Mouse (Mus musculus) ovary, postnatal 10 days (tissue): ENCODE results near the gene Cep78.

Experiments used
- DNase-seq: peaks from one replicate; pipeline ENCODE4 v3.0.0; 2022; ENCODE audit warnings: low spot score

Cep78 gene

GRCm38 (mm10) chr19:15965082-15965481 is 19.7 kb downstream of the Cep78 start:
- DNase-seq = no peak

- DNase-seq = no peak
Measured at GRCm38 (mm10) chr19:15964533-15964932, 20.3 kb downstream of the Cep78 start.

GRCm38 (mm10) chr19:15963011-15963695 is 21.6 kb downstream of the Cep78 start:
- no peak for DNase-seq

- DNase-seq = no peak
Measured at GRCm38 (mm10) chr19:15962313-15962712, 22.5 kb downstream of the Cep78 start.

GRCm38 (mm10) chr19:15950225-15950624 is 34.6 kb downstream of the Cep78 start:
- DNase-seq = no peak

- no peak for DNase-seq
Measured at GRCm38 (mm10) chr19:15948867-15949266, 35.9 kb downstream of the Cep78 start.

- no peak for DNase-seq
Measured at GRCm38 (mm10) chr19:15948426-15948825, 36.4 kb downstream of the Cep78 start.

- DNase-seq = no peak
Measured at GRCm38 (mm10) chr19:15947237-15947636, 37.6 kb downstream of the Cep78 start, which contains the start of gene Psat1. Gene Psat1, minus strand, starts transcription at chr19:15947337.

- DNase-seq = no peak
Measured at GRCm38 (mm10) chr19:15946663-15947062, 38.1 kb downstream of the Cep78 start.

GRCm38 (mm10) chr19:15943117-15943423 is 41.7 kb downstream of the Cep78 start:
- DNase-seq = no peak

GRCm38 (mm10) chr19:15942421-15943116 is 42.2 kb downstream of the Cep78 start:
- no peak for DNase-seq

- no peak for DNase-seq
Measured at GRCm38 (mm10) chr19:15941399-15941798, 43.4 kb downstream of the Cep78 start.

- DNase-seq = peak; percentile 48
Measured at GRCm38 (mm10) chr19:15925719-15926045, 59.1 kb downstream of the Cep78 start.

GRCm38 (mm10) chr19:15924866-15925718 is 59.7 kb downstream of the Cep78 start:
- DNase-seq = peak; percentile 66

GRCm38 (mm10) chr19:15924181-15924865 is 60.5 kb downstream of the Cep78 start:
- DNase-seq = peak; percentile 21

GRCm38 (mm10) chr19:15923426-15923825 is 61.4 kb downstream of the Cep78 start:
- no peak for DNase-seq

- DNase-seq = no peak
Measured at GRCm38 (mm10) chr19:15919336-15919735, 65.5 kb downstream of the Cep78 start.

- no peak for DNase-seq
Measured at GRCm38 (mm10) chr19:15918111-15918510, 66.7 kb downstream of the Cep78 start.

GRCm38 (mm10) chr19:15913249-15913997 is 71.4 kb downstream of the Cep78 start:
- no peak for DNase-seq

- DNase-seq = no peak
Measured at GRCm38 (mm10) chr19:15911441-15911840, 73.3 kb downstream of the Cep78 start.

- no peak for DNase-seq
Measured at GRCm38 (mm10) chr19:15910987-15911386, 73.8 kb downstream of the Cep78 start.

- no peak for DNase-seq
Measured at GRCm38 (mm10) chr19:15910488-15910887, 74.3 kb downstream of the Cep78 start.
